Mouse (Mus musculus) stomach, postnatal 0 days (tissue): ENCODE measurements around the gene Pin1.
"Not testable (repeated sequence)": the region's sequence is repeated elsewhere in the genome, so short reads cannot be mapped to it uniquely, and the experiment has no call there.

Source experiments
- CTCF ChIP-seq: IDR thresholded peaks from 2 replicates; pipeline ENCODE4 v1.5.1; 2016; ENCODE audit warnings: antibody characterized with exemption, low read depth, mild to moderate bottlenecking, moderate library complexity
- EP300 ChIP-seq: optimal IDR thresholded peaks from 2 replicates; pipeline ENCODE3; 2016; ENCODE audit warnings: antibody characterized with exemption

DNA sequence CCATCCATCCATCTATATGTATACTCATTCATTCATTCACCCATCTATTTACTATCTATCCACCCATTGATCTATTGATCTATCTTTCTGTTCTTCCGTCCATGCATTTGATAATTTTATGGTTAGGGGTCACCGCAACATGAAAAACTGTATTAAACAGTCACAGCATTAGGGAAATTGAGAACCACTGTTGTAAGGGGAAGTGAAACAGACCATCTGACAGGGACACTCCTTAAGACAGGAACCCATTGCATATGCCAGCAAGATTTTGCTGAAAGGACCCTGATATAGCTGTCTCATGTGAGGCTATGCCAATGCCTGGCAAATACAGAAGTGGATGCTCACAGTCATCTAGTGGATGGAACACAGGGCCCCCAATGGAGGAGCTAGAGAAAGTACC, 38.6 kb downstream of the Pin1 start:
- TF ChIP-seq EP300, CTCF: not testable (repeated sequence)
